Mouse (Mus musculus) embryonic stem cell, embryonic (primary cell): ENCODE results near the gene Fitm1.

Experiments
- CTCF ChIA-PET, 4 experiments: fragments of 300-600 bp in 2 of 4; fragments of 350-600 bp in 2 of 4; sonication (Branson Sonifier 250); formaldehyde crosslinking; loops; one replicate each; lab custom pipeline; 2022; ENCODE audit warnings: inconsistent platforms in 2 of 4; lab: Charles Lee
- POLR2A ChIA-PET, 4 experiments: fragments of 300-600 bp in 2 of 4; fragments of 350-600 bp in 2 of 4; sonication (Branson Sonifier 250); formaldehyde crosslinking; loops; one replicate each; lab custom pipeline; 2022; ENCODE audit warnings: antibody characterized with exemption in 4 of 4, inconsistent platforms in 1 of 4; lab: Charles Lee

Gene Fitm1

GRCm38 (mm10) chr14:55592226-55592625 lies 16.8 kb downstream of the Fitm1 start:
- ChIA-PET POLR2A (interaction anchor here in 3 of 4 experiments (0.6 to 7.7 kb wide), 41 partner anchors 9 to 577 kb away, joined by 3 to 88 read pairs (median 11); partner anchors contain the start of genes A730061H03Rik (in 3 of the 3), Dcaf11 (in 3 of the 3), Irf9 (in 3 of the 3) and Psme1 (in 3 of the 3)), CTCF (interaction anchor here in 3 of 4 experiments (0.6 to 2.2 kb wide), 11 partner anchors 10 to 950 kb away, joined by 3 to 18 read pairs (median 3); partner anchors contain the start of genes A730061H03Rik (in 1 of the 3), Dcaf11 (in 1 of the 3), Psme1 (in 1 of the 3) and Rec8 (in 1 of the 3))

GRCm38 (mm10) chr14:55596036-55596690 lies 20.7 kb downstream of the Fitm1 start:
- ChIA-PET CTCF (interaction anchor here in 1 of 4 experiments (0.9 kb wide), 1 partner anchor 40 kb away, joined by 3 read pairs; the partner anchor contains the start of gene Ipo4), POLR2A (interaction anchor here in 2 of 4 experiments (1.0 to 7.7 kb wide), 7 partner anchors 11 to 116 kb away, joined by 3 to 85 read pairs (median 6); partner anchors contain the start of genes A730061H03Rik (in 1 of the 2), Dcaf11 (in 1 of the 2), Emc9 (in 1 of the 2) and Fitm1 (in 1 of the 2))

- ChIA-PET CTCF (interaction anchor here in 1 of 4 experiments (0.5 kb wide), 1 partner anchor 121 kb away, joined by 3 read pairs; no protein-coding TSS in a partner anchor), POLR2A (interaction anchor here in 1 of 4 experiments (0.7 kb wide), 1 partner anchor 162 kb away, joined by 4 read pairs; no protein-coding TSS in a partner anchor)
These were observed 23.3 kb downstream of the Fitm1 start for GRCm38 (mm10) chr14:55598521-55599390.

GRCm38 (mm10) chr14:55603271-55603632 lies 27.8 kb downstream of the Fitm1 start, which contains the start of gene Irf9:
Gene Irf9, plus strand, starts transcription at chr14:55603571.
- ChIA-PET POLR2A (interaction anchor here in 3 of 4 experiments (0.6 to 5.6 kb wide), 9 partner anchors 12 to 1370 kb away, joined by 3 to 53 read pairs (median 10); partner anchors contain the start of genes Rnf31 (in 3 of the 3), Psme2 (in 2 of the 3), A730061H03Rik (in 1 of the 3) and Dcaf11 (in 1 of the 3)), CTCF (no interaction called here)

GRCm38 (mm10) chr14:55603633-55604576 lies 28.5 kb downstream of the Fitm1 start:
- ChIA-PET CTCF (interaction anchor here (0.7 to 1.6 kb wide), 11 partner anchors 10 to 426 kb away, joined by 3 to 7 read pairs (median 4); partner anchors contain the start of genes Dhrs4 (in 1 of the 4), Emc9 (in 1 of the 4), Rabggta (in 1 of the 4) and Rec8 (in 1 of the 4)), POLR2A (interaction anchor here (0.5 to 5.6 kb wide), 31 partner anchors 12 to 723 kb away, joined by 3 to 53 read pairs (median 4); partner anchors contain the start of genes Psme2 (in 3 of the 4), Rnf31 (in 3 of the 4), A730061H03Rik (in 2 of the 4) and Gmpr2 (in 2 of the 4))

- ChIA-PET POLR2A (interaction anchor here (0.5 to 5.6 kb wide), 29 partner anchors 13 to 295 kb away, joined by 3 to 53 read pairs (median 4); partner anchors contain the start of genes A730061H03Rik (in 3 of the 4), Gmpr2 (in 2 of the 4), Nedd8 (in 2 of the 4) and Psme2 (in 2 of the 4)), CTCF (interaction anchor here (0.7 to 1.6 kb wide), 11 partner anchors 11 to 427 kb away, joined by 3 to 7 read pairs (median 4); partner anchors contain the start of genes Dhrs4 (in 1 of the 4), Emc9 (in 1 of the 4), Rabggta (in 1 of the 4) and Rec8 (in 1 of the 4))
These were observed 29.4 kb downstream of the Fitm1 start for GRCm38 (mm10) chr14:55604823-55605222.

GRCm38 (mm10) chr14:55605743-55606459 lies 30.5 kb downstream of the Fitm1 start:
- ChIA-PET CTCF (interaction anchor here in 2 of 4 experiments (0.5 to 1.6 kb wide), 2 partner anchors 428 to 1201 kb away, joined by 3 to 4 read pairs; no protein-coding TSS in a partner anchor), POLR2A (interaction anchor here in 3 of 4 experiments (0.6 to 5.6 kb wide), 15 partner anchors 8 to 75 kb away, joined by 3 to 53 read pairs (median 4); partner anchors contain the start of genes A730061H03Rik (in 2 of the 3), Psme2 (in 2 of the 3), Rec8 (in 2 of the 3) and Rnf31 (in 2 of the 3))

GRCm38 (mm10) chr14:55608339-55608738 lies 32.9 kb downstream of the Fitm1 start:
- CTCF ChIA-PET, result interaction anchor here in 2 of 4 experiments (0.6 to 0.8 kb wide), 2 partner anchors 9 to 106 kb away, joined by 3 to 4 read pairs; partner anchors contain the start of gene Rec8 (in 1 of the 2)
- POLR2A ChIA-PET, result interaction anchor here in 2 of 4 experiments (0.8 to 3.5 kb wide), 6 partner anchors 10 to 53 kb away, joined by 3 to 24 read pairs (median 14); partner anchors contain the start of genes Psme2 (in 2 of the 2), Rec8 (in 2 of the 2) and Rnf31 (in 2 of the 2)

GRCm38 (mm10) chr14:55613346-55613745 lies 37.9 kb downstream of the Fitm1 start:
- POLR2A ChIA-PET, result interaction anchor here in 2 of 4 experiments (0.6 to 1.7 kb wide), 5 partner anchors 10 to 30 kb away, joined by 3 to 5 read pairs (median 3); partner anchors contain the start of gene Tm9sf1 (in 2 of the 2)
- CTCF ChIA-PET, result no interaction called here

- CTCF ChIA-PET, result interaction anchor here in 1 of 4 experiments (1.2 kb wide), 1 partner anchor 23 kb away, joined by 3 read pairs; the partner anchor contains the start of genes Psme2 and Rnf31
- POLR2A ChIA-PET, result interaction anchor here in 2 of 4 experiments (0.8 to 1.5 kb wide), 2 partner anchors 29 to 60 kb away, joined by 3 read pairs; partner anchors contain the start of gene Tm9sf1 (in 1 of the 2)
These were observed 39.3 kb downstream of the Fitm1 start for GRCm38 (mm10) chr14:55614565-55615178.

GRCm38 (mm10) chr14:55615876-55616275 lies 40.5 kb downstream of the Fitm1 start:
- CTCF ChIA-PET, result interaction anchor here in 2 of 4 experiments (0.6 to 0.7 kb wide), 4 partner anchors 15 to 587 kb away, joined by 3 read pairs; no protein-coding TSS in a partner anchor
- POLR2A ChIA-PET, result interaction anchor here in 1 of 4 experiments (1.1 to 1.4 kb wide), 2 partner anchors 25 to 106 kb away, joined by 3 to 4 read pairs; partner anchors contain the start of genes Psme2 and Rnf31

- ChIA-PET CTCF (interaction anchor here in 3 of 4 experiments (0.5 to 2.5 kb wide), 8 partner anchors 12 to 127 kb away, joined by 3 to 9 read pairs (median 4); partner anchors contain the start of gene Mdp1 (in 1 of the 3)), POLR2A (interaction anchor here in 3 of 4 experiments (0.6 to 2.9 kb wide), 38 partner anchors 9 to 1386 kb away, joined by 3 to 24 read pairs (median 5); partner anchors contain the start of genes Psme2 (in 3 of the 3), A730061H03Rik (in 2 of the 3), Rabggta (in 2 of the 3) and Rnf31 (in 2 of the 3))
These were observed 41.4 kb downstream of the Fitm1 start for GRCm38 (mm10) chr14:55616844-55617243.

- POLR2A ChIA-PET, result interaction anchor here (0.6 to 2.9 kb wide), 50 partner anchors 8 to 1923 kb away, joined by 3 to 24 read pairs (median 5); partner anchors contain the start of genes A730061H03Rik (in 3 of the 4), Mdp1 (in 3 of the 4), Psme2 (in 3 of the 4) and Dcaf11 (in 2 of the 4)
- CTCF ChIA-PET, result interaction anchor here (0.5 to 2.5 kb wide), 20 partner anchors 9 to 248 kb away, joined by 3 to 9 read pairs (median 4); partner anchors contain the start of genes Psme2 (in 2 of the 4), Rnf31 (in 2 of the 4), A730061H03Rik (in 1 of the 4) and Mdp1 (in 1 of the 4)
These were observed 42.4 kb downstream of the Fitm1 start, which contains the start of gene Rec8 for GRCm38 (mm10) chr14:55617822-55618221. Gene Rec8, plus strand, starts transcription at chr14:55618037.
